Mouse (Mus musculus) B cell, adult 62 days (primary cell): ENCODE measurements around the gene Fam45a. TPM values are rescaled to one million over a fixed set of nuclear protein-coding genes. Genes with fewer than 3 reads are reported as not detected.

Experiments
- total RNA-seq: library from RNA; stranded (reverse); gene quantifications from 4 replicates; pipeline ENCODE4 v1.2.4, GENCODE M21; 2023

The Fam45a gene
- 20.8 to 27.2 TPM (median 24.8 TPM) in 4 replicates for total RNA-seq

GRCm38 (mm10) chr19:60811098-60812035 is at the start of gene Fam45a:
Gene Fam45a, plus strand, starts transcription at chr19:60811585.

GRCm38 (mm10) chr19:60790551-60791161 is 20.7 kb upstream of the Fam45a start, which contains the start of gene Eif3a:
Gene Eif3a, minus strand, starts transcription at chr19:60790658.

GRCm38 (mm10) chr19:60860868-60861700 is 49.7 kb downstream of the Fam45a start, which contains the start of gene Sfxn4:
Gene Sfxn4, minus strand, starts transcription at chr19:60861479.

GRCm38 (mm10) chr19:60874064-60874694 is 62.8 kb downstream of the Fam45a start, which contains the start of gene Prdx3:
Gene Prdx3, minus strand, starts transcription at chr19:60874556.

Other genes starting within 250 kb of the Fam45a start
- 62.4 to 75.6 TPM (median 71.2 TPM) in 4 replicates for gene Cacul1, start 230.6 kb upstream of the Fam45a start, total RNA-seq
- gene Nanos1, start 55.6 kb upstream of the Fam45a start, total RNA-seq: 2.3 to 3.5 TPM (median 3.0 TPM) in 4 replicates
- gene Eif3a, start 20.9 kb upstream of the Fam45a start, total RNA-seq: 244 to 256 TPM (median 251 TPM) in 4 replicates
- gene Sfxn4, start 49.9 kb downstream of the Fam45a start, total RNA-seq: 4.0 to 5.4 TPM (median 4.7 TPM) in 4 replicates
- gene Prdx3, start 63.0 kb downstream of the Fam45a start, total RNA-seq: 47.7 to 51.3 TPM (median 49.9 TPM) in 4 replicates
- gene Grk5, start 78.2 kb downstream of the Fam45a start, total RNA-seq: 5.7 to 8.3 TPM (median 7.5 TPM) in 4 replicates